Mouse (Mus musculus) central nervous system, embryonic 14 days (tissue): ENCODE measurements around the gene Jmjd8. TPM values are rescaled to one million over a fixed set of nuclear protein-coding genes. Genes with fewer than 3 reads are reported as not detected.

ENCODE experiments used
- polyA plus RNA-seq: library from polyadenylated mRNA; depleted of rRNA; stranded (reverse); fragments of >200 nt; gene quantifications from 2 replicates; pipeline ENCODE4 v1.2.3, GENCODE M21; 2012; rRNA removed

The Jmjd8 gene
- polyA plus RNA-seq, 1 experiment = 84.1 TPM

Other genes starting within 250 kb of the Jmjd8 start
- gene Lmf1, start 249.8 kb upstream of the Jmjd8 start, polyA plus RNA-seq = 10.7 and 12.7 TPM in 2 replicates
- gene Gng13, start 111.7 kb upstream of the Jmjd8 start, polyA plus RNA-seq = 1.1 and 2.1 TPM in 2 replicates
- 16.3 and 17.3 TPM in 2 replicates for gene Chtf18, start 101.4 kb upstream of the Jmjd8 start, polyA plus RNA-seq
- gene Rpusd1, start 101.2 kb upstream of the Jmjd8 start, polyA plus RNA-seq = 44.1 and 45.9 TPM in 2 replicates
- 0.11 and 0.15 TPM in 2 replicates for gene Mslnl, start 92.8 kb upstream of the Jmjd8 start, polyA plus RNA-seq
- gene Msln, start 74.5 kb upstream of the Jmjd8 start, polyA plus RNA-seq = 0.14 and 0.25 TPM in 2 replicates
- 25.3 and 26.7 TPM in 2 replicates for gene Narfl, start 55.1 kb upstream of the Jmjd8 start, polyA plus RNA-seq
- 214 and 220 TPM in 2 replicates for gene Haghl, start 43.2 kb upstream of the Jmjd8 start, polyA plus RNA-seq
- 0.04 and 0.11 TPM in 2 replicates for gene Ccdc78, start 42.3 kb upstream of the Jmjd8 start, polyA plus RNA-seq
- 106 and 110 TPM in 2 replicates for gene Fam173a, start 36.0 kb upstream of the Jmjd8 start, polyA plus RNA-seq
- 0.18 TPM in 1 of 2 replicates, not detected in the other for gene AC134908.4, start 33.2 kb upstream of the Jmjd8 start, polyA plus RNA-seq
- gene Metrn, start 31.7 kb upstream of the Jmjd8 start, polyA plus RNA-seq = 101 TPM in 2 replicates
- gene Fbxl16, start 19.8 kb upstream of the Jmjd8 start, polyA plus RNA-seq = 64.6 and 64.7 TPM in 2 replicates
- gene Wdr24, start 5.2 kb upstream of the Jmjd8 start, polyA plus RNA-seq = 48.6 and 49.3 TPM in 2 replicates
- gene Stub1, start 4.5 kb downstream of the Jmjd8 start, polyA plus RNA-seq = 303 and 324 TPM in 2 replicates
- gene Rhbdl1, start 8.4 kb downstream of the Jmjd8 start, polyA plus RNA-seq = 51.1 and 59.5 TPM in 2 replicates
- gene Gm20683, start 12.9 kb downstream of the Jmjd8 start, polyA plus RNA-seq = 27.5 and 27.9 TPM in 2 replicates
- 94.8 and 98.3 TPM in 2 replicates for gene Rhot2, start 16.0 kb downstream of the Jmjd8 start, polyA plus RNA-seq
- gene Wdr90, start 32.6 kb downstream of the Jmjd8 start, polyA plus RNA-seq = 57.9 and 59.3 TPM in 2 replicates
- gene Mcrip2, start 39.9 kb downstream of the Jmjd8 start, polyA plus RNA-seq = 10.1 and 10.9 TPM in 2 replicates
- 71.8 and 76.2 TPM in 2 replicates for gene Mettl26, start 46.2 kb downstream of the Jmjd8 start, polyA plus RNA-seq
- gene Wfikkn1, start 52.0 kb downstream of the Jmjd8 start, polyA plus RNA-seq = 0.86 and 1.0 TPM in 2 replicates
- gene Rab40c, start 90.9 kb downstream of the Jmjd8 start, polyA plus RNA-seq = 70.6 and 80.8 TPM in 2 replicates
- 95.7 and 101 TPM in 2 replicates for gene Pigq, start 116.1 kb downstream of the Jmjd8 start, polyA plus RNA-seq
- gene Nhlrc4, start 116.1 kb downstream of the Jmjd8 start, polyA plus RNA-seq = 0.11 and 0.34 TPM in 2 replicates
- 0.41 and 0.68 TPM in 2 replicates for gene A930017K11Rik, start 123.7 kb downstream of the Jmjd8 start, polyA plus RNA-seq
- 43.8 and 45.6 TPM in 2 replicates for gene Capn15, start 156.9 kb downstream of the Jmjd8 start, polyA plus RNA-seq
- 64.6 and 66.8 TPM in 2 replicates for gene Rab11fip3, start 240.7 kb downstream of the Jmjd8 start, polyA plus RNA-seq